Comparison of ENCODE assay signal across 9 mouse cellular contexts in genomic region chr9:70084107-70084506, GRCm38 (mm10). TPM values are rescaled to one million over a fixed set of nuclear protein-coding genes. Genes with fewer than 3 reads are reported as not detected.
A peak's percentile ranks its signal among the peaks of the same experiment; 100 is the strongest.
DNase-seq lines count a peak whose midpoint lies in the region.
"Had no signal": no experiment of that assay in that cellular context is flagged by ENCODE, and none has a peak within 500 bp of the region (broad histone marks: within the 10 kb centered on the region; RNA-seq: fewer than 3 reads in every experiment).

No protein-coding gene starts in this region.

- no peaks in the 10 kb centered on the region for H3K36me3 ChIP-seq in embryonic facial prominence, embryonic 10.5 days (replicated peaks)

- H3K4me3 ChIP-seq in embryonic facial prominence, embryonic 10.5 days: no peak overlapping the region

- no peaks in the 10 kb centered on the region for H3K9me3 ChIP-seq in embryonic facial prominence, embryonic 10.5 days

- WGBS in embryonic facial prominence, embryonic 10.5 days: 57% methylated on average over 11 of the region's 11 CpGs

- no peak overlapping the region for H3K27ac ChIP-seq in embryonic facial prominence, embryonic 10.5 days (replicated peaks)

- no peaks in the 10 kb centered on the region for H3K27me3 ChIP-seq in embryonic facial prominence, embryonic 10.5 days (replicated peaks; ENCODE audit: low read depth, poor library complexity, severe bottlenecking)

- peaks cover 6% of the 10 kb centered on the region; the same call in 1 of the 2 replicates for H3K4me1 ChIP-seq in embryonic facial prominence, embryonic 10.5 days

- intact Hi-C loops in heart, postnatal 25 days (cut with DNase I): loop anchor here (5.0 kb wide), 1 partner anchor 137 kb away; no protein-coding TSS in a partner anchor

- peak; percentile 24 for DNase-seq in heart, adult 8-10 months (ENCODE audit: low spot score)
- no peak for DNase-seq in heart, postnatal 25 days (ENCODE audit: low spot score)
- DNase-seq in 3T3-L1 (ENCODE audit: low read depth, low spot score): peak; percentile 67
- peak; percentile 55 for DNase-seq in NIH3T3 (ENCODE audit: low read depth)
- DNase-seq in embryonic facial prominence, embryonic 10.5 days (ENCODE audit: low spot score): peak; percentile 65
- peak; percentile 65 to 76 for DNase-seq in left cerebral cortex, adult 18-20 months (ENCODE audit: low spot score in 2 of 2)
- DNase-seq in retina, postnatal 7 days (ENCODE audit: low read depth, low spot score): peak; percentile 13
- no peak for DNase-seq in T-cell, adult 2 months (ENCODE audit: low spot score)

RNA-seq across cellular contexts. Expression of gene Gcnt3, which starts 46.2 kb away (rescaled TPM):
- total RNA-seq in heart, adult 8-10 months (2022): under 1 TPM in 2 of 4 experiments, not detected in 2; 0.09 to 0.14 TPM
- total RNA-seq in heart, postnatal 25 days (2021): under 1 TPM in 1 of 2 experiments, not detected in 1; 0.08 TPM
- 0.05 TPM in 1 of 2 replicates, not detected in the other for polyA plus RNA-seq in embryonic facial prominence, embryonic 10.5 days (2016; fragmentation: Nextera tagmentation; extraction: Ambion mirVana)
- total RNA-seq in left cerebral cortex, adult 18-20 months (2021): not detected
- total RNA-seq: left cerebral cortex, adult 8-10 months had no signal

RNA-seq across cellular contexts. Expression of gene Fam81a, which starts 58.3 kb away (rescaled TPM):
- 10 to 100 TPM; 34.2 to 49.1 (median 41.7) TPM for total RNA-seq in heart, adult 8-10 months (2022)
- total RNA-seq in heart, postnatal 25 days (2021): 10 to 100 TPM; 35.8 to 41.9 TPM
- 1.9 and 2.6 TPM in 2 replicates for polyA plus RNA-seq in embryonic facial prominence, embryonic 10.5 days (2016; fragmentation: Nextera tagmentation; extraction: Ambion mirVana)
- 100 to 1,000 TPM; 190 to 198 TPM for total RNA-seq in left cerebral cortex, adult 18-20 months (2021)

Comparison
In these comparisons a context has a peak if more than half of its experiments do, and no peak if none do; other contexts are left out.
1. DNase-seq: peak in heart, adult 8-10 months (single experiment), 3T3-L1 (single experiment), NIH3T3 (single experiment), embryonic facial prominence, embryonic 10.5 days (single experiment), left cerebral cortex, adult 18-20 months (2 of 2) and retina, postnatal 7 days (single experiment); none in heart, postnatal 25 days (single experiment) and T-cell, adult 2 months (single experiment).